Mouse (Mus musculus): Measurements from ENCODE around the gene Trak1.
A peak's percentile ranks its signal among the peaks of the same experiment; 100 is the strongest.

Trak1 gene

GRCm38 (mm10) chr9:121297171-121298064, at the start of gene Trak1:
TSS of gene Trak1 (plus strand) at chr9:121297502.
- DNase-seq (ENCODE audit: low spot score) = peak; percentile 71

- peak; percentile 89 for DNase-seq (ENCODE audit: low spot score)
These were observed 49.1 kb upstream of the Trak1 start for GRCm38 (mm10) chr9:121247956-121248775.

GRCm38 (mm10) chr9:121249805-121250204, 47.5 kb upstream of the Trak1 start:
- DNase-seq (ENCODE audit: low spot score) = no peak

- no peak for DNase-seq (ENCODE audit: low spot score)
These were observed 46.4 kb upstream of the Trak1 start for GRCm38 (mm10) chr9:121250854-121251253.

- DNase-seq (ENCODE audit: low spot score) = no peak
These were observed 43.3 kb upstream of the Trak1 start for GRCm38 (mm10) chr9:121253983-121254382.

- no peak for DNase-seq (ENCODE audit: low spot score)
These were observed 42.5 kb upstream of the Trak1 start for GRCm38 (mm10) chr9:121254761-121255160.

GRCm38 (mm10) chr9:121257106-121257505, 40.2 kb upstream of the Trak1 start:
- DNase-seq (ENCODE audit: low spot score) = no peak

- no peak for DNase-seq (ENCODE audit: low spot score)
These were observed 32.0 kb upstream of the Trak1 start for GRCm38 (mm10) chr9:121265307-121265706.

GRCm38 (mm10) chr9:121271149-121271548, 26.2 kb upstream of the Trak1 start:
- DNase-seq (ENCODE audit: low spot score) = no peak

GRCm38 (mm10) chr9:121271561-121271960, 25.7 kb upstream of the Trak1 start:
- no peak for DNase-seq (ENCODE audit: low spot score)

GRCm38 (mm10) chr9:121276745-121277117, 20.6 kb upstream of the Trak1 start:
- DNase-seq (ENCODE audit: low spot score) = no peak

- peak; percentile 94 for DNase-seq (ENCODE audit: low spot score)
These were observed 19.9 kb upstream of the Trak1 start, which contains the start of gene Ulk4 for GRCm38 (mm10) chr9:121277118-121278060. TSS of gene Ulk4 (minus strand) at chr9:121277197.

- no peak for DNase-seq (ENCODE audit: low spot score)
These were observed 18.1 kb upstream of the Trak1 start for GRCm38 (mm10) chr9:121279216-121279615.

GRCm38 (mm10) chr9:121281891-121282290, 15.4 kb upstream of the Trak1 start:
- no peak for DNase-seq (ENCODE audit: low spot score)

GRCm38 (mm10) chr9:121283620-121284185, 13.6 kb upstream of the Trak1 start:
- no peak for DNase-seq (ENCODE audit: low spot score)

- DNase-seq (ENCODE audit: low spot score) = peak; percentile 51
These were observed 12.9 kb upstream of the Trak1 start for GRCm38 (mm10) chr9:121284422-121284821.

- DNase-seq (ENCODE audit: low spot score) = peak; percentile 70
These were observed 11.7 kb upstream of the Trak1 start for GRCm38 (mm10) chr9:121285341-121286324.

- no peak for DNase-seq (ENCODE audit: low spot score)
These were observed 10.9 kb upstream of the Trak1 start for GRCm38 (mm10) chr9:121286325-121286901.

GRCm38 (mm10) chr9:121291275-121291674, 6.0 kb upstream of the Trak1 start:
- DNase-seq (ENCODE audit: low spot score) = no peak

- no peak for DNase-seq (ENCODE audit: low spot score)
These were observed 4.1 kb upstream of the Trak1 start for GRCm38 (mm10) chr9:121293187-121293586.

Data from retina, embryonic 14.5 days (tissue).